Mouse (Mus musculus) left cerebral cortex, adult 2 months (tissue): Measurements from ENCODE around the gene Mgat5. TPM values are rescaled to one million over a fixed set of nuclear protein-coding genes. Genes with fewer than 3 reads are reported as not detected.
A peak's percentile ranks its signal among the peaks of the same experiment; 100 is the strongest.

Experiments
- DNase-seq, 2 experiments: peaks; one replicate each; pipeline ENCODE4 v3.0.0; 2021 to 2022; ENCODE audit warnings: low spot score in 2 of 2, mixed read lengths in 1 of 2; ENCODE audit errors: extremely low spot score in 1 of 2
- H3K27ac ChIP-seq: fragments of 200-600 bp; 2 replicates; pipeline ENCODE4 v1.8.1; 2022
- H3K4me3 ChIP-seq: fragments of 200-600 bp; 2 replicates; pipeline ENCODE4 v1.8.1; 2022
- CTCF ChIP-seq: fragments of 200-600 bp; IDR thresholded peaks from 2 replicates; pipeline ENCODE4 v1.8.1; 2022; ENCODE audit warnings: antibody characterized with exemption, mild to moderate bottlenecking, moderate library complexity
- intact Hi-C: fragments of 180-260 bp; cut with DNase I; formaldehyde crosslinking; loops from one replicate; pipeline ENCODE4 v1.15.1; 2025
- total RNA-seq, 2 experiments: library from RNA; stranded (reverse); gene quantifications; 2 replicates each; pipeline ENCODE4 v1.2.3; 2021

The Mgat5 gene
- total RNA-seq, 2 experiments from 2014 or later, result 78.7 to 79.6 TPM

DNA sequence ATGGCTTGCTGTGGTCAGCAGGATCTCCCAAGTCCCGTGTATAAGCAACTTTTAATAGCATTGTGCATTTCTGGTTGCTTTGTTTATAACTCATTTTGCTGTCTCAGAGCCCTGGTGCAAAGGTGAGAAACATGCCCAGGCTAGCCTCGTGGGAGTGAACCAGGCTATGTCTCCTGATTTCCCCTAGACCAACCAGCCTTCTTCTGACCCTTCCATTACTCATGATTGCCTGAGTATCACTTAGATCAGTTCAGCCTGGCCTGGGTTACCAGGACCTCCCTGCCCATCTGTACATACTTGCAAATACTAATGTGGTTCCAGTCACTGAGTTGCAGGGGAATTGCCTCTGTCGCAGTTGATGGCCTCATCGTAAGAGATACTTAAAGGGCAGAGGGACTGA lies 14.8 kb downstream of the Mgat5 start:
- intact Hi-C loops, result no loop called here
- no peak for TF ChIP-seq CTCF
- H3K27ac ChIP-seq, result no peak overlapping the region
- no peak overlapping the region for H3K4me3 ChIP-seq
- DNase-seq, result no peak

GRCm38 (mm10) chr1:127221998-127222736 lies 17.4 kb downstream of the Mgat5 start:
- no peak overlapping the region for H3K4me3 ChIP-seq
- TF ChIP-seq CTCF, result no peak
- no peak overlapping the region for H3K27ac ChIP-seq
- DNase-seq, result no peak
- intact Hi-C loops, result no loop called here

GRCm38 (mm10) chr1:127225060-127225459 lies 20.2 kb downstream of the Mgat5 start:
- no peak overlapping the region for H3K27ac ChIP-seq
- TF ChIP-seq CTCF, result no peak
- intact Hi-C loops, result no loop called here
- DNase-seq, result no peak
- no peak overlapping the region for H3K4me3 ChIP-seq

- Histone ChIP-seq H3K4me3 (no peak overlapping the region), H3K27ac (no peak overlapping the region)
- TF ChIP-seq CTCF, result no peak
- DNase-seq, result no peak
- intact Hi-C loops, result no loop called here
Measured at GRCm38 (mm10) chr1:127229011-127229410, 24.2 kb downstream of the Mgat5 start.

DNA sequence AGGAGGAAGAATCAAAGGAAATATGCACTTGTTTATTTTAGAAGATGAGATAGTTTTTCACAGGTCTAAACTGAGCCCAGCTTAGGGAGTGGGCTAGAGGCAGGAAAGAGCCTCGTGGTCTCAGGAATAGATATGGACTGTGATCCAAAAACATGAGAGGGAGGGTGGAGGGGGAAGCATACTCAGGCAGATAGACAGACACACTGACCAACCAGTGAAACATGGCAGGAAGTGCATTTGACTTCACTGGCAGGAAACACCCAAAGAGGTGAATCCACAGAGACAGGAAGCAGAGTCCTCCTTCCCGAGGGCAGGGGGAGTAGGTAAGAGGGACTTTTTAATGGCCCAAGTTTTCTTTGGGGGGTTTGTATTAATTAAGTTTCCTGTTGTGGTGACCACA lies 25.7 kb downstream of the Mgat5 start:
- no peak for TF ChIP-seq CTCF
- H3K27ac ChIP-seq, result no peak overlapping the region
- no peak overlapping the region for H3K4me3 ChIP-seq
- intact Hi-C loops, result no loop called here
- DNase-seq, result no peak

GRCm38 (mm10) chr1:127233191-127233651 lies 28.4 kb downstream of the Mgat5 start:
- no peak for TF ChIP-seq CTCF
- Histone ChIP-seq H3K4me3 (no peak overlapping the region), H3K27ac (no peak overlapping the region)
- no peak for DNase-seq
- intact Hi-C loops, result no loop called here

GRCm38 (mm10) chr1:127235157-127235556 lies 30.3 kb downstream of the Mgat5 start:
- intact Hi-C loops, result no loop called here
- DNase-seq, result no peak
- H3K4me3 ChIP-seq, result no peak overlapping the region
- no peak for TF ChIP-seq CTCF
- H3K27ac ChIP-seq, result no peak overlapping the region

- H3K4me3 ChIP-seq, result no peak overlapping the region
- DNase-seq, result no peak
- intact Hi-C loops, result no loop called here
- no peak for TF ChIP-seq CTCF
- no peak overlapping the region for H3K27ac ChIP-seq
Measured at GRCm38 (mm10) chr1:127236396-127236795, 31.6 kb downstream of the Mgat5 start.

DNA sequence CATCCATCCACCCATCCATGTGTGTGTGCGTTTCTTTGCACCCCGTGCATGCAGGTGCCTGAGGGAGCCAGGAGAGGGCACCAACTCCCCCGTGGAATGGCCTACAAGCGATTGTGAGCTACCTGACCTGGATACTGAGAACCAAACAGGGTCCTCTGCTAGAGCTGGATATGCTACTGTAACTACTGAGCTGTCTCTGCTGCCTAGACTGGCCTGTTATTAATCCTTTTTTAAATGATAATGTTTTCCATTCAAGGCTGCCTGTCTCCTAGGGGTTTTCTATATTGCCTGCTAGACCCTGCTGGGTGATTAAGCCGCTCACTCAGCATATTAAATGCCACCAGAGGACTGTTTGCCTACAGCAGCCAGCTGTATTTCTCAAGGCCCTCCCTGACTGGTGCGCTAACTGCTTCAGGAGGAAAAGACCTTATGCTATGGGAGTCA lies 34.1 kb downstream of the Mgat5 start:
- no peak overlapping the region for H3K4me3 ChIP-seq
- DNase-seq, result no peak
- no peak overlapping the region for H3K27ac ChIP-seq
- intact Hi-C loops, result no loop called here
- no peak; the same call in none of the 2 replicates for TF ChIP-seq CTCF

DNA sequence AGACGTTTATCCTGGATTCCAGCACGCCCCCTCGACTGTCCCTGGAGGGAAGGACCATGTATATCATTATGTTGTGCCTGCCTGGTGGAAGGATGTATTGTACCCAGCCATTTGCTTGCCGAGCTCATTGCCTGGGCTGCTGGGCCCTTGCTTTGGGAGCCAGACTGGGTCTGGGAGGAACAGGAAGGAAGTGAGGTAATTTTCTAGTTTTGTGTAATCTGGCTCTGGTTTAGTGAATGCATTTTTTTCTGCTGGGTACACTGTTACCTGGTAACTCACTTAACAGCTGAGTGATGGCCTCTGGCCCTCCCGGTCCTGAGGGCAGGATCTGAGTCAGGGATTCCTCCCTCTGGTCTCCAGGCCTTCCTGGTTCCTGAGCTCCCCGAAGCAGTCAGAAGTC lies 35.1 kb downstream of the Mgat5 start:
- Histone ChIP-seq H3K27ac (0 out of 2 replicates have a peak overlapping the region, but pooled peaks have one; percentile 7), H3K4me3 (no peak overlapping the region)
- intact Hi-C loops, result loop anchor here (5.0 kb wide), 1 partner anchor 33 kb away; the partner anchor contains the start of gene Mgat5
- no peak for DNase-seq
- TF ChIP-seq CTCF, result no peak

- no peak overlapping the region for H3K27ac ChIP-seq
- TF ChIP-seq CTCF, result no peak
- no peak overlapping the region for H3K4me3 ChIP-seq
- no peak for DNase-seq
- intact Hi-C loops, result loop anchor here (5.0 kb wide), 1 partner anchor 35 kb away; the partner anchor contains the start of gene Mgat5
Measured at GRCm38 (mm10) chr1:127242151-127242887, 37.5 kb downstream of the Mgat5 start.

DNA sequence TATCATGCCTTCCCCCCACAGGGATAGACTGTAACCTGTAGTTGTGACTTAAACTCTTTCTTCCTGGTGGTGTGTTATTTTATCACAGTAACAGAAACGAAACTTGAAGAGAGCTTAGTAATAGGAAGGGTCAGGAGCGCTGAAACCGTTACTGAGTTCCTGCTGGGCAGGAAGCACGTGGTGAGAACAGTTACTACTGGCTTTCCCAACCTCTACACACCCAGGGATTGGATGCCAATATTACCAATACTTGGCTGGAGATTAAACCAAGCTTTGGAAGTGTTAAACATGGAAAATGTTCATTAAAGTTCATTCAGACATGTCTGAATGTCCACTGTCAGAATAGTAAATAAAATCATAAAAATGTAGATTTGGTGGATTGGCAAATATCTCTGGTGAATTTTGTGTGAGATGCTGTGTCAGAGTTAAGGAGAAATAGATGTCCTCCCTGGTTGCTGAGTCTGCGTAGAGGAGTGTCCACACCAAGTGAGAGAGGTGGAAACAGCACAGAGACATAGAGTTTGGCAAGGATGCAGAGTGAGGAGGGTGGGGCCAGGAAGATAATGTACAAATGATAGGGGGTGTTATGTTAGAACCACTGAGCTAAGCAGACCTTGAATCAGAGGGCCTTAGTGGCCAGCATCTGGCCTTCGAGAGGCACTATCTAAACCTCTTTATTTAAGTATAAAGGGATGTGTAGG lies 38.2 kb downstream of the Mgat5 start:
- Histone ChIP-seq H3K4me3 (no peak overlapping the region), H3K27ac (no peak overlapping the region)
- DNase-seq, result no peak
- intact Hi-C loops, result loop anchor here (5.0 kb wide), 1 partner anchor 36 kb away; the partner anchor contains the start of gene Mgat5
- no peak for TF ChIP-seq CTCF
